Mouse (Mus musculus) hindbrain, postnatal 0 days (tissue): ENCODE measurements at regions not wholly inside any gene's neighbourhood (a gene's known extent, or its start where the extent isn't known, plus 50 kb on each side); places are given as distances from the start of the nearest gene placed in this dataset.
A peak's percentile ranks its signal among the peaks of the same experiment; 100 is the strongest.

Source experiments
- ATAC-seq: fragments of 200-750 bp; cut with Nextera tagmentation; 2 replicates; pipeline ENCODE4 v1.8.0; 2017; ENCODE audit warnings: mild to moderate bottlenecking, moderate TSS enrichment, moderate library complexity
- DNase-seq: peaks from one replicate; pipeline ENCODE4 v3.0.0-alpha.2; 2015; ENCODE audit warnings: low spot score
- H3K27ac ChIP-seq: fragments of 300-500 bp; sonication (generic); 2 replicates; pipeline ENCODE4 v1.5.1; 2014; ENCODE audit warnings: mild to moderate bottlenecking
- H3K27me3 ChIP-seq: fragments of 300-500 bp; sonication (generic); 2 replicates; pipeline ENCODE4 v1.6.1; 2014; ENCODE audit warnings: low read length, mixed read lengths; ENCODE audit not compliant: insufficient read depth
- H3K36me3 ChIP-seq: fragments of 300-500 bp; sonication (generic); 2 replicates; pipeline ENCODE4 v1.6.1; 2014; ENCODE audit warnings: low read length, mixed read lengths; ENCODE audit not compliant: insufficient read depth
- H3K4me1 ChIP-seq: fragments of 300-500 bp; sonication (generic); 2 replicates; pipeline ENCODE4 v1.6.1; 2014; ENCODE audit warnings: antibody characterized with exemption, low read length, mixed read lengths; ENCODE audit not compliant: insufficient read depth
- H3K4me2 ChIP-seq: fragments of 300-500 bp; sonication (generic); 2 replicates; pipeline ENCODE4 v1.6.1; 2014; ENCODE audit warnings: low read depth, mild to moderate bottlenecking, low read length, moderate library complexity, mixed read lengths
- H3K4me3 ChIP-seq: fragments of 300-500 bp; sonication (generic); 2 replicates; pipeline ENCODE4 v1.5.1; 2014; ENCODE audit warnings: low read length
- H3K9ac ChIP-seq: fragments of 300-500 bp; sonication (generic); replicated peaks from 2 replicates; pipeline ENCODE4 v1.6.1; 2014; ENCODE audit warnings: mild to moderate bottlenecking, low read length, moderate library complexity, mixed read lengths
- H3K9me3 ChIP-seq: fragments of 300-500 bp; sonication (generic); 2 replicates; pipeline ENCODE4 v1.6.1; 2016; ENCODE audit warnings: low read length, mixed read lengths
- CTCF ChIP-seq: IDR thresholded peaks from 2 replicates; pipeline ENCODE4 v1.5.1; 2016; ENCODE audit warnings: antibody characterized with exemption, control low read depth, low read depth
- WGBS: fragments of 180-500 bp; shearing (Covaris S2); extraction: QIAGEN DNeasy Blood & Tissue Kit; methylation state at CpG from one replicate; pipeline ENCODE4 v1.1.7; 2014; 5-methylcytosine and 5-hydroxymethylcytosine counted together

DNA sequence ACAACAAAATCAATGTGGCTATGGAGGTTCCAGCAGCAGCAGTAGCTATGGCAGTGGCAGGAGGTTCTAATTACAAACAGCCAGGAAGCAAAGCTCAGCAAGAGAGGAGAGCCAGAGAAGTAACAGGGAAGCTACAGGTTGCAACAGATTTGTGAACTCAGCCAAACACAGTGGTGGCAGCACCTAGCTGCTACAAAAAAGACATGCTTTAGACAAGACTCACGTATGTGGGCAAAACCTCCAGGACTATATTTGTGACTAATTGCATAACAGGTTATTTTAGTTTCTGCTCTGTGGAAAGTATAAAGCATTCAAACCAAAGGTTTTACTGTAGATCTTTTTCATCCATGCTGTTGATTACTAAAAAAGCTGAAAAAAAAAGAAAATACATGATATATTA, 166.1 kb upstream of the Megf9 start:
- Histone ChIP-seq H3K36me3 (no peaks in the 10 kb centered on the region), H3K27ac (no peak overlapping the region), H3K4me3 (no peak overlapping the region), H3K4me1 (no peaks in the 10 kb centered on the region), H3K4me2 (no peak overlapping the region), H3K9me3 (no peaks in the 10 kb centered on the region), H3K9ac (no peak overlapping the region), H3K27me3 (no peaks in the 10 kb centered on the region)
- 81% methylated on average over 1 of the region's 1 CpGs for WGBS
- no peak for DNase-seq
- no peak for TF ChIP-seq CTCF
- no peak for ATAC-seq

GRCm38 (mm10) chr4:70664181-70664580, 129.4 kb upstream of the Megf9 start:
- Histone ChIP-seq H3K9me3 (no peaks in the 10 kb centered on the region), H3K4me1 (no peaks in the 10 kb centered on the region), H3K9ac (no peak overlapping the region), H3K27ac (no peak overlapping the region), H3K36me3 (no peaks in the 10 kb centered on the region), H3K4me2 (no peak overlapping the region), H3K27me3 (no peaks in the 10 kb centered on the region), H3K4me3 (no peak overlapping the region)
- WGBS, result 90% methylated on average over 1 of the region's 1 CpGs
- ATAC-seq, result no peak
- TF ChIP-seq CTCF, result no peak
- DNase-seq, result no peak

DNA sequence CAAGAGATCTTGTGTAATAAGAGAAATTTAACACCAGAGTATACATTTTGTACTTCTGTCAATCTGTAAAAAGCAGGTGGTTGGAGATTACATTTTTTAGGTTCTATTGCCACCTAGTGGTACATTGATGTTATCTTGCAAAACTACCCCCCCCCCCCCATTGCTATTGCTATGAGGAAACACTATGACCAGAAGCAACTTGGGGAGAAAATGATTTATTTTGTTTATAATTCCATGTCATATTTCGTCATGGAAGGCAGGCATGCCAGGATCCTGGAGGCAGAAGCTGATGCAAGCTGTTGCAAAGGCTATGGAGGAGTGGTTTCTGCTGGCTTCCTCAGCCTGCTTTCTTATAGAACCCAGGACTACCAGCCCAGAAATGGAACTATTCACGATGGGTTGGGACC, 86.6 kb upstream of the Megf9 start:
- no peaks in the 10 kb centered on the region for H3K36me3 ChIP-seq
- H3K4me3 ChIP-seq, result no peak overlapping the region
- DNase-seq (peak; percentile 56), ATAC-seq (no peak)
- TF ChIP-seq CTCF, result peak; percentile 56
- no peaks in the 10 kb centered on the region for H3K4me1 ChIP-seq
- no peaks in the 10 kb centered on the region for H3K9me3 ChIP-seq
- H3K27ac ChIP-seq, result no peak overlapping the region
- no peak overlapping the region for H3K9ac ChIP-seq
- 34% methylated on average over 2 of the region's 2 CpGs for WGBS
- H3K27me3 ChIP-seq, result no peaks in the 10 kb centered on the region
- H3K4me2 ChIP-seq, result no peak overlapping the region

GRCm38 (mm10) chr4:70619636-70620287, 85.0 kb upstream of the Megf9 start:
- ATAC-seq, result no peak

GRCm38 (mm10) chr4:70615794-70616193, 81.0 kb upstream of the Megf9 start:
- Histone ChIP-seq H3K9me3 (no peaks in the 10 kb centered on the region), H3K4me3 (no peak overlapping the region), H3K4me2 (no peak overlapping the region), H3K9ac (no peak overlapping the region), H3K27me3 (no peaks in the 10 kb centered on the region), H3K36me3 (no peaks in the 10 kb centered on the region), H3K27ac (no peak overlapping the region), H3K4me1 (no peaks in the 10 kb centered on the region)
- 65% methylated on average over 4 of the region's 4 CpGs for WGBS
- ATAC-seq, result no peak
- TF ChIP-seq CTCF, result no peak
- DNase-seq, result no peak

More at GRCm38 (mm10) chr4:70619636-70620287, 85.0 kb upstream of the Megf9 start:
- no peaks in the 10 kb centered on the region for H3K9me3 ChIP-seq
- H3K9ac ChIP-seq, result no peak overlapping the region
- no peak for TF ChIP-seq CTCF
- H3K27me3 ChIP-seq, result no peaks in the 10 kb centered on the region
- no peak for DNase-seq
- 90% methylated on average over 8 of the region's 8 CpGs for WGBS
- H3K36me3 ChIP-seq, result no peaks in the 10 kb centered on the region
- H3K4me3 ChIP-seq, result no peak overlapping the region
- H3K4me1 ChIP-seq, result no peaks in the 10 kb centered on the region
- no peak overlapping the region for H3K4me2 ChIP-seq
- no peak overlapping the region for H3K27ac ChIP-seq

DNA sequence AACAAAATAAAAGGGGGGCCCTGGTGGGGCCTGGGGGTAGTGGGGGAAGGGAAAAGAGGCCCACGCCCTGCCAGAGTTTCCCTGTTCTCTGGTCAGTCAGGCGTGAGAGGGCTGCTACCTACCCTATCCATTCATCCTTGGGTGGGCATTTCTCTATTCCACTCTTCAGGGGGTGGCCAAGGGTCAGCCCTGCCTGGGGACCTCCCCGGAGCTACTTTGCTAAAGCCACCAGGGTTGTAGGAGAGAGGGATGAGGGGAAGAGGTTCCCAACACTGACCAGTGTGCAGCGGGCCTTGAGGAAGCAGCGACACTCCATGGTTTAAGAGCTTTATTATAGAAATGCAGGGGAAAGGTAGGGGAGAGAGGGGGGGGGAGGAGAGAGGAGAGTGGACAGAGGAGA, 79.6 kb upstream of the Megf9 start:
- Histone ChIP-seq H3K4me3 (no peak overlapping the region), H3K27me3 (no peaks in the 10 kb centered on the region), H3K36me3 (no peaks in the 10 kb centered on the region), H3K4me1 (no peaks in the 10 kb centered on the region), H3K9me3 (no peaks in the 10 kb centered on the region), H3K9ac (no peak overlapping the region), H3K4me2 (no peak overlapping the region), H3K27ac (no peak overlapping the region)
- ATAC-seq, result no peak
- WGBS, result 34% methylated on average over 5 of the region's 5 CpGs
- TF ChIP-seq CTCF, result no peak
- DNase-seq, result no peak

DNA sequence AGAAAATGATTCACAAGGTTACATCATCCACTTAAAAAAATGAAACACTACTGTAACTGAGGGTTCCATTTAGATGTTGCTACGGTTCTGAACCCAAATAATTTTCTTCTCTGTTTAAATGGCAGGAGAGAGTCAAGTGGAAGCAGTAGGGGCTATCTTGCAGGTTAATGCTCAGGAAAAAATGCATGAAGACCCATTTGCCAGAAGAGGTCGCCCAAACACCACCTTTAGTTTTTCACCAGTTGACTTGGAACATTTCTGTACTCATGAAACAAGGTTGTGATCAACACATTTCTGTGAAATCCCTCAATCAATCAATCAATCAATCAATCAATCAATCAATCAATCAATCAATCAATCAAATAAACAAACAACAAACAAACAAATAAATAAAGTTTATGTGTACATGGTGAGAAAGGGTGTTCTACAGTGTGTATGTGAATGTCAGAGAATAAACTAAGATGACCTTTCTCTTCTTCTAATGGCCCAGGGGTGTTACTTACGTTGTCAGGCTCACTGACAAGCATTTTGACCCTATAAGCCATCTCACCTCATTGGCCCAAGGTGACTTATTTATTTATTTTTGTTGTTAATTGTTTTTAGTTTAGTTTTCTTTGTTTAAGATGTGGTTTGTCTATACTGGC, 68.5 kb upstream of the Megf9 start:
- peak; percentile 67; the same call in 1 of the 2 replicates for ATAC-seq
- DNase-seq, result peak; percentile 84
- H3K27me3 ChIP-seq, result no peaks in the 10 kb centered on the region
- no peak overlapping the region for H3K4me3 ChIP-seq
- 21% methylated on average over 3 of the region's 3 CpGs for WGBS
- H3K9me3 ChIP-seq, result no peaks in the 10 kb centered on the region
- no peak overlapping the region for H3K27ac ChIP-seq
- no peaks in the 10 kb centered on the region for H3K4me1 ChIP-seq
- no peak overlapping the region for H3K9ac ChIP-seq
- no peak overlapping the region for H3K4me2 ChIP-seq
- no peaks in the 10 kb centered on the region for H3K36me3 ChIP-seq
- TF ChIP-seq CTCF, result peak; percentile 80
